Mouse (Mus musculus) forebrain, embryonic 10.5 days (tissue): ENCODE results near the gene Arhgap18. TPM values are rescaled to one million over a fixed set of nuclear protein-coding genes. Genes with fewer than 3 reads are reported as not detected.
A peak's percentile ranks its signal among the peaks of the same experiment; 100 is the strongest.

Source experiments
- DNase-seq: peaks from one replicate; pipeline ENCODE4 v3.0.0-alpha.2; 2017; ENCODE audit warnings: low spot score; ENCODE audit errors: extremely low spot score
- H3K27ac ChIP-seq: fragments of 300-500 bp; sonication (generic); 2 replicates; pipeline ENCODE4 v1.5.1; 2016; ENCODE audit warnings: mild to moderate bottlenecking
- H3K27me3 ChIP-seq: fragments of 300-500 bp; sonication (generic); 2 replicates; pipeline ENCODE4 v1.6.1; 2016; ENCODE audit warnings: mild to moderate bottlenecking; ENCODE audit not compliant: poor library complexity, severe bottlenecking
- H3K36me3 ChIP-seq: fragments of 300-500 bp; sonication (generic); replicated peaks from 2 replicates; pipeline ENCODE4 v1.6.1; 2016; ENCODE audit warnings: mild to moderate bottlenecking, moderate library complexity
- H3K4me1 ChIP-seq: fragments of 300-500 bp; sonication (generic); 2 replicates; pipeline ENCODE4 v1.6.1; 2016
- H3K4me3 ChIP-seq: fragments of 300-500 bp; sonication (generic); 2 replicates; pipeline ENCODE4 v1.5.1; 2016; ENCODE audit warnings: mild to moderate bottlenecking, moderate library complexity
- H3K9me3 ChIP-seq: fragments of 300-500 bp; sonication (generic); 2 replicates; pipeline ENCODE4 v1.6.1; 2016; ENCODE audit warnings: mild to moderate bottlenecking, moderate library complexity
- WGBS: fragments of 180-500 bp; shearing (Covaris S2); methylation state at CpG from one replicate; pipeline ENCODE4 v1.1.7; 2016; 5-methylcytosine and 5-hydroxymethylcytosine counted together
- polyA plus RNA-seq: library from polyadenylated mRNA; unstranded; fragments of >200 nt; fragmentation: Nextera tagmentation; extraction: Ambion mirVana; gene quantifications from 2 replicates; pipeline ENCODE4 v1.2.1, GENCODE M21; 2016

The Arhgap18 gene
- polyA plus RNA-seq, 1 experiment from 2014 or later, result 13.9 TPM

DNA sequence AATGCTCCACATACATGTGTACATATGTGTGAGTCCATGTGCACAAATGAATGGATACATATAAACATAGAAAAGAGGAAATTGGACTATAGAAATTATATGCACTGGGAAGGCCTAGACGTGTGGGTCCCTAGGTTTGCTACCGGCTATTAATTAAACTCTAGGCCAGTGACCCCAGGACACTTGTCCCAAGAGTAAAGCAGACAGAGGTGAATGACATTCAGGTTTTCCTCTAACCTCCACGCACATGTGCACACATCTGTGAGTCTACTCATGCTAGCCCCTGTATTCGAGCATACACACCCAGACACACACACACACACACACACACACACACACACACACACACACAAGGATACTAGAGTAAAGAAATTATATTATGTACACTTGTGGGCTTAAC is 104.4 kb downstream of the Arhgap18 start:
- H3K36me3 ChIP-seq, result no peaks in the 10 kb centered on the region
- 88% methylated on average over 4 of the region's 4 CpGs for WGBS
- H3K27me3 ChIP-seq, result no peaks in the 10 kb centered on the region
- H3K4me1 ChIP-seq, result no peaks in the 10 kb centered on the region
- H3K4me3 ChIP-seq, result no peak overlapping the region
- no peak overlapping the region for H3K27ac ChIP-seq
- no peak for DNase-seq
- H3K9me3 ChIP-seq, result no peaks in the 10 kb centered on the region

DNA sequence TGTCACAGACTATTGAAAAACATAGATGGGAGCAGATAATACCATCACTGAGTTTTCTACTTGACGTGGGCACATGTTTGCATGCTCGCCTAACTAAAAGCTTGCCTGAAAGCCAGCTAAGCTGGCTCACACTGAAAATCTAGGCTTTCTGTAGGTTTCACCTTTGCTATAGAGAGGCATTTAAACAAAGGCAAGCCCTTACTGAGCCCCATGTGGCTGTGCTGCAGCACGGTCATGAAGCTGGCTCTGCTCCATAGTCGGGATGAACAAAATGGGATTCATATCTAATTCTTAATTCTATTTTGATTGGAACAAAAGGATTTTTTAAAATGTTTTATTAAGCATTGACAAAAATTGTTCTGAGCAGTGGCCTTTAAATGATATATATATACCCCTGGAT is 105.3 kb downstream of the Arhgap18 start:
- H3K4me3 ChIP-seq, result no peak overlapping the region
- H3K27ac ChIP-seq, result no peak overlapping the region
- H3K27me3 ChIP-seq, result no peaks in the 10 kb centered on the region
- no peaks in the 10 kb centered on the region for H3K9me3 ChIP-seq
- H3K4me1 ChIP-seq, result no peaks in the 10 kb centered on the region
- 87% methylated on average over 4 of the region's 4 CpGs for WGBS
- no peaks in the 10 kb centered on the region for H3K36me3 ChIP-seq
- DNase-seq, result no peak

- no peaks in the 10 kb centered on the region for H3K9me3 ChIP-seq
- no peaks in the 10 kb centered on the region for H3K27me3 ChIP-seq
- no peaks in the 10 kb centered on the region for H3K36me3 ChIP-seq
- H3K4me1 ChIP-seq, result no peaks in the 10 kb centered on the region
- no peak for DNase-seq
- H3K27ac ChIP-seq, result no peak overlapping the region
- no peak overlapping the region for H3K4me3 ChIP-seq
These were observed 108.0 kb downstream of the Arhgap18 start for GRCm38 (mm10) chr10:26861231-26861630.

- H3K27me3 ChIP-seq, result no peaks in the 10 kb centered on the region
- no peak overlapping the region for H3K27ac ChIP-seq
- H3K9me3 ChIP-seq, result no peaks in the 10 kb centered on the region
- WGBS, result 88% methylated on average over 4 of the region's 4 CpGs
- no peak for DNase-seq
- no peaks in the 10 kb centered on the region for H3K36me3 ChIP-seq
- H3K4me3 ChIP-seq, result no peak overlapping the region
- no peaks in the 10 kb centered on the region for H3K4me1 ChIP-seq
These were observed 109.0 kb downstream of the Arhgap18 start for GRCm38 (mm10) chr10:26862207-26862606.

- Histone ChIP-seq H3K4me1 (no peaks in the 10 kb centered on the region), H3K36me3 (no peaks in the 10 kb centered on the region), H3K4me3 (no peak overlapping the region), H3K27me3 (no peaks in the 10 kb centered on the region), H3K9me3 (no peaks in the 10 kb centered on the region), H3K27ac (no peak overlapping the region)
- WGBS, result 88% methylated on average over 1 of the region's 1 CpGs
- DNase-seq, result no peak
These were observed 110.8 kb downstream of the Arhgap18 start for GRCm38 (mm10) chr10:26863982-26864381.

GRCm38 (mm10) chr10:26870802-26871201 is 117.6 kb downstream of the Arhgap18 start:
- no peak for DNase-seq
- H3K9me3 ChIP-seq, result no peaks in the 10 kb centered on the region
- WGBS, result 58% methylated on average over 2 of the region's 2 CpGs

GRCm38 (mm10) chr10:26877309-26877708 is 124.1 kb downstream of the Arhgap18 start:
- H3K36me3 ChIP-seq, result no peaks in the 10 kb centered on the region
- no peak overlapping the region for H3K27ac ChIP-seq
- no peaks in the 10 kb centered on the region for H3K9me3 ChIP-seq
- no peak for DNase-seq
- 85% methylated on average over 11 of the region's 11 CpGs for WGBS
- no peaks in the 10 kb centered on the region for H3K27me3 ChIP-seq
- H3K4me3 ChIP-seq, result no peak overlapping the region
- no peaks in the 10 kb centered on the region for H3K4me1 ChIP-seq

More at GRCm38 (mm10) chr10:26870802-26871201, 117.6 kb downstream of the Arhgap18 start:
- Histone ChIP-seq H3K4me3 (no peak overlapping the region), H3K4me1 (0 out of 2 replicates have a peak, but pooled peaks cover 6% of the 10 kb centered on the region), H3K27me3 (no peaks in the 10 kb centered on the region), H3K27ac (no peak overlapping the region), H3K36me3 (no peaks in the 10 kb centered on the region)

DNA sequence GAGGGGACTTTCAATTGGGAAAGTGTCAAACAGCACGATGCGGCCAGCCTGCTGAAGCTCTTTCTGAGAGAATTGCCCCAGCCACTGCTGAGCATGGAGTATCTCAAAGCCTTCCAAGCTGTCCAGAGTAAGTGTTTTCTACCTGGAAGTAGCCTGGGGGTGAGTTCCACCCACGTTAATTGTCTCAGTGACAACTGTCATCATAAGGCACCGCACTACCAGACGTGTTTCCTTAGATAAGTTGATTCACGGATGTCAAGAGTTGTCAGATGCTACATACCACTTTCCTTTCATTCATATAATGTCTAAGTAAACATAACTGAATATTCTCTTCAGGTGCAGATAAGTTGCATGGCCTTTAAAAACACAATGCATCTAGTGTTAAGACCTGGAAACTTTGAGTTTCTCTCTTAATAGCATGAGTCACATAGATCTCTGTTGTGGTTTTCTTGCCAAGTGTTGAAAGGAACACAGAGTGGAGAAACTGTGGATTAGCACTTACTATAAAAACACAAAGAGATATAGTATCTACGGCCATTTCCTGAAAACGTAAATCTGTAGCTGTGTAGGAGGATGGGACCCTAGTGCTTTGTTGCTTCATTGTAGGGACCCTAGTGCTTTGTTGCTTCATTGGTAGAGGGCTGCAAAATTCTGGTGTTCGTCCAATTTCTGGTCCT is 125.8 kb downstream of the Arhgap18 start:
- no peak for DNase-seq
- H3K27ac ChIP-seq, result no peak overlapping the region
- H3K27me3 ChIP-seq, result no peaks in the 10 kb centered on the region
- H3K4me1 ChIP-seq, result no peaks in the 10 kb centered on the region
- H3K36me3 ChIP-seq, result no peaks in the 10 kb centered on the region
- H3K9me3 ChIP-seq, result no peaks in the 10 kb centered on the region
- 90% methylated on average over 9 of the region's 9 CpGs for WGBS
- no peak overlapping the region for H3K4me3 ChIP-seq

GRCm38 (mm10) chr10:26884949-26885348 is 131.7 kb downstream of the Arhgap18 start:
- H3K27ac ChIP-seq, result no peak overlapping the region
- 81% methylated on average over 8 of the region's 8 CpGs for WGBS
- no peak overlapping the region for H3K4me3 ChIP-seq
- H3K36me3 ChIP-seq, result no peaks in the 10 kb centered on the region
- DNase-seq, result no peak
- peaks cover 15% of the 10 kb centered on the region for H3K27me3 ChIP-seq
- H3K4me1 ChIP-seq, result peaks cover 11% of the 10 kb centered on the region
- H3K9me3 ChIP-seq, result no peaks in the 10 kb centered on the region

DNA sequence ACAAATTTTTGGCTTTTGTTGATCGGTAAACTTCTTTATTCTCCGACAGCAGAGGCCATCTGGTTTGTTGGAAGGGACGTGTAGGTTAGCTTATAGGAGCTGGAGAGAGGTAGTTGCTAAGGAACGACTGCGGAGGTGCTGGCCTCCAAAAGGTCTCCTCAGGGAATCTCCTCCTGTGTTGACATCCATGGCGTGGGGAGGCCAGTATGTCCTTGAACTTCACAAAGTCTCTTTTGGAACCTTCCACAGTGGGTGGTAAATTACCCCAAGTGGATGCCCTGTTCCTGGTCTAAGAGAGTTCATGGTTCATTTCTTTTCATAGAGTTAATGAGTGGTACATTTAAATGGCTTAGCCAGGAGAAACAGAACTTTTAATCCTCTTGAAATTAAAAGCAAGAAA is 136.0 kb downstream of the Arhgap18 start:
- H3K9me3 ChIP-seq, result no peaks in the 10 kb centered on the region
- H3K27ac ChIP-seq, result no peak overlapping the region
- H3K36me3 ChIP-seq, result no peaks in the 10 kb centered on the region
- peak; percentile 33 for DNase-seq
- peaks cover 16% of the 10 kb centered on the region for H3K4me1 ChIP-seq
- peaks cover 15% of the 10 kb centered on the region for H3K27me3 ChIP-seq
- WGBS, result 33% methylated on average over 6 of the region's 6 CpGs
- H3K4me3 ChIP-seq, result no peak overlapping the region

DNA sequence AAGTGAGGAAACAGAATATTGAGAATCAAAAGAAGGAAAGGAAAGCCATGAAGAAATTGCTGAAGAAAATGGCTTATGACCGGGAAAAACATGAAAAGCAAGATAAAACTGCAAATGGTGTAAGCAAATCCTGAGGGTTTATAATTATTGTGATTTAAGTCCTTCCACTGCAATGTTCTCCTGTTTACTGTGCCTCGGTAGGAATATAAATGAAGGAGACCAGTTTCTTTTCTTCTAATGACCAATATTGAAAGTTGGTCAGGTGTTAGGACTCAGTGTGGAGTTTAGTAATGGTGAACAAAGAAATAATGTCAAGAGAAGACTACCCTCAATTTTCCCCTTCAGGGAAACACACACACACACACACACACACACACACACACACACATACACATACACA is 136.5 kb downstream of the Arhgap18 start:
- no peak overlapping the region for H3K27ac ChIP-seq
- peaks cover 16% of the 10 kb centered on the region for H3K4me1 ChIP-seq
- no peak for DNase-seq
- WGBS, result 64% methylated on average over 2 of the region's 2 CpGs
- no peaks in the 10 kb centered on the region for H3K9me3 ChIP-seq
- H3K36me3 ChIP-seq, result no peaks in the 10 kb centered on the region
- H3K27me3 ChIP-seq, result peaks cover 15% of the 10 kb centered on the region
- no peak overlapping the region for H3K4me3 ChIP-seq

GRCm38 (mm10) chr10:26890269-26890955 is 137.2 kb downstream of the Arhgap18 start:
- H3K4me1 ChIP-seq, result peaks cover 16% of the 10 kb centered on the region
- H3K4me3 ChIP-seq, result no peak overlapping the region
- H3K36me3 ChIP-seq, result no peaks in the 10 kb centered on the region
- no peaks in the 10 kb centered on the region for H3K9me3 ChIP-seq
- 7% methylated on average over 4 of the region's 4 CpGs for WGBS
- H3K27ac ChIP-seq, result no peak overlapping the region
- DNase-seq, result peak; percentile 55
- peaks cover 15% of the 10 kb centered on the region for H3K27me3 ChIP-seq

DNA sequence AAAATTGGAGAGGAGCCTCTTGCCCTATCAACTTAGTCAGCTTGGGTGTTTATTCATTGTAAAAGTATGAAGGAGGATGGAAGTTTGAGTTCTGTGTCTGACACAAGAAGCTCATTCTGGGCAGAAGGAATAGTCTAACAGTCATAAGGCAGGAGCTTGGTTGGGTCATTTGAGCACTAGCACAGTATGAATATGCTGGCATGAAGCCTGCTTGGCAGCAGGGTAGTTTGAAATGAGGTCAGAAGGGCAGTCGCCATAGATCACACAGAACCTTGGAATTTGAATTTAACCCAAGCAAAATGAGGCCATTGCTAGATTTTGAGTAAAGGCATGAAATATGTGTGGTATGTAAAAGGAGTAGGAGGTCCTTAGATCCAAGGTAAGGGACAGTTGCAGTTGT is 139.9 kb downstream of the Arhgap18 start:
- WGBS, result 78% methylated on average over 1 of the region's 1 CpGs
- H3K27me3 ChIP-seq, result no peaks in the 10 kb centered on the region
- no peaks in the 10 kb centered on the region for H3K9me3 ChIP-seq
- H3K4me3 ChIP-seq, result no peak overlapping the region
- DNase-seq, result no peak
- no peak overlapping the region for H3K27ac ChIP-seq
- no peaks in the 10 kb centered on the region for H3K36me3 ChIP-seq
- peaks cover 16% of the 10 kb centered on the region for H3K4me1 ChIP-seq
